Mouse (Mus musculus): ENCODE results near the gene Clp1. TPM values are rescaled to one million over a fixed set of nuclear protein-coding genes. Genes with fewer than 3 reads are reported as not detected.

Clp1 gene
- polyA plus RNA-seq, 1 experiment from 2014 or later = 45.9 TPM

- H3K36me3 ChIP-seq = no peaks in the 10 kb centered on the region
- no peaks in the 10 kb centered on the region for H3K9me3 ChIP-seq
- H3K27ac ChIP-seq (replicated peaks) = no peak overlapping the region
- 0% methylated on average over 2 of the region's 2 CpGs for WGBS
- H3K4me1 ChIP-seq = no peaks in the 10 kb centered on the region
- no peak overlapping the region for H3K4me3 ChIP-seq
- no peaks in the 10 kb centered on the region for H3K27me3 ChIP-seq
- no peak overlapping the region for H3K9ac ChIP-seq (replicated peaks)
- peak; percentile 40; the same call in 1 of the 2 replicates for ATAC-seq (ENCODE audit: low FRiP score, low read depth)
- H3K4me2 ChIP-seq (replicated peaks) = no peak overlapping the region
Observed at GRCm38 (mm10) chr2:84758542-84759127, 31.5 kb upstream of the Clp1 start.

GRCm38 (mm10) chr2:84757026-84757682 is 30.0 kb upstream of the Clp1 start:
- 59% methylated on average over 7 of the region's 7 CpGs for WGBS
- Histone ChIP-seq H3K27me3 (no peaks in the 10 kb centered on the region), H3K4me1 (no peaks in the 10 kb centered on the region), H3K9me3 (no peaks in the 10 kb centered on the region), H3K9ac (replicated peaks) (no peak overlapping the region), H3K4me2 (replicated peaks) (no peak overlapping the region), H3K4me3 (no peak overlapping the region), H3K36me3 (no peaks in the 10 kb centered on the region), H3K27ac (replicated peaks) (no peak overlapping the region)
- ATAC-seq (ENCODE audit: low FRiP score, low read depth) = no peak

- no peak for ATAC-seq (ENCODE audit: low FRiP score, low read depth)
- Histone ChIP-seq H3K9ac (replicated peaks) (no peak overlapping the region), H3K4me3 (no peak overlapping the region), H3K36me3 (no peaks in the 10 kb centered on the region), H3K27ac (replicated peaks) (no peak overlapping the region), H3K4me2 (replicated peaks) (no peak overlapping the region), H3K27me3 (no peaks in the 10 kb centered on the region), H3K4me1 (no peaks in the 10 kb centered on the region), H3K9me3 (no peaks in the 10 kb centered on the region)
- WGBS = 87% methylated on average over 5 of the region's 5 CpGs
Observed at GRCm38 (mm10) chr2:84756245-84756644, 29.1 kb upstream of the Clp1 start.

- Histone ChIP-seq H3K36me3 (no peaks in the 10 kb centered on the region), H3K4me2 (replicated peaks) (no peak overlapping the region), H3K9ac (replicated peaks) (no peak overlapping the region), H3K4me3 (no peak overlapping the region), H3K27ac (replicated peaks) (no peak overlapping the region), H3K4me1 (no peaks in the 10 kb centered on the region), H3K9me3 (no peaks in the 10 kb centered on the region), H3K27me3 (no peaks in the 10 kb centered on the region)
- no peak for ATAC-seq (ENCODE audit: low FRiP score, low read depth)
- WGBS = 80% methylated on average over 6 of the region's 6 CpGs
Observed at GRCm38 (mm10) chr2:84750115-84750514, 23.0 kb upstream of the Clp1 start.

- peak overlapping the region; percentile 90 for H3K4me3 ChIP-seq
- H3K4me2 ChIP-seq (replicated peaks) = peak overlapping the region; percentile 70
- peak overlapping the region; percentile 98 for H3K9ac ChIP-seq (replicated peaks)
- ATAC-seq (ENCODE audit: low FRiP score, low read depth) = peak; percentile 14
- H3K27ac ChIP-seq (replicated peaks) = peak overlapping the region; percentile 98
- WGBS = under 1% methylated on average over 10 of the region's 10 CpGs
- H3K9me3 ChIP-seq = no peaks in the 10 kb centered on the region
- H3K36me3 ChIP-seq = peaks cover 9% of the 10 kb centered on the region; the same call in 1 of the 2 replicates
- peaks cover 43% of the 10 kb centered on the region for H3K4me1 ChIP-seq
- H3K27me3 ChIP-seq = no peaks in the 10 kb centered on the region
Observed at GRCm38 (mm10) chr2:84744126-84744525, 17.0 kb upstream of the Clp1 start.

GRCm38 (mm10) chr2:84743561-84743960 is 16.4 kb upstream of the Clp1 start, which contains the start of gene Gm19426:
Gene Gm19426, minus strand, starts transcription at chr2:84743655.
- Histone ChIP-seq H3K27ac (replicated peaks) (peak within 1 kb of the TSS; percentile 98), H3K4me1 (peaks cover 49% of the 10 kb centered on the region), H3K4me3 (peak within 1 kb of the TSS; percentile 90), H3K4me2 (replicated peaks) (peak within 1 kb of the TSS; percentile 70), H3K27me3 (no peaks in the 10 kb centered on the region), H3K9me3 (no peaks in the 10 kb centered on the region), H3K9ac (replicated peaks) (peak within 1 kb of the TSS; percentile 98), H3K36me3 (peaks cover 9% of the 10 kb centered on the region; the same call in 1 of the 2 replicates)
- WGBS = under 1% methylated on average over 25 of the region's 25 CpGs
- peak; percentile 84 for ATAC-seq (ENCODE audit: low FRiP score, low read depth)

- H3K27ac ChIP-seq (replicated peaks) = peak overlapping the region; percentile 98
- H3K9ac ChIP-seq (replicated peaks) = peak overlapping the region; percentile 98
- no peaks in the 10 kb centered on the region for H3K27me3 ChIP-seq
- 0% methylated on average over 26 of the region's 26 CpGs for WGBS
- peak overlapping the region; percentile 70 for H3K4me2 ChIP-seq (replicated peaks)
- peak overlapping the region; percentile 90 for H3K4me3 ChIP-seq
- H3K9me3 ChIP-seq = no peaks in the 10 kb centered on the region
- H3K4me1 ChIP-seq = peaks cover 57% of the 10 kb centered on the region
- H3K36me3 ChIP-seq = peaks cover 9% of the 10 kb centered on the region; the same call in 1 of the 2 replicates
- ATAC-seq (ENCODE audit: low FRiP score, low read depth) = peak; percentile 88
Observed at GRCm38 (mm10) chr2:84742451-84743283, 15.5 kb upstream of the Clp1 start.

GRCm38 (mm10) chr2:84741841-84742450 is 14.8 kb upstream of the Clp1 start:
- WGBS = 0% methylated on average over 5 of the region's 5 CpGs
- Histone ChIP-seq H3K4me3 (peak overlapping the region; percentile 90), H3K9me3 (no peaks in the 10 kb centered on the region), H3K27me3 (no peaks in the 10 kb centered on the region), H3K9ac (replicated peaks) (peak overlapping the region; percentile 98), H3K36me3 (peaks cover 9% of the 10 kb centered on the region; the same call in 1 of the 2 replicates), H3K4me2 (replicated peaks) (peak overlapping the region; percentile 70), H3K27ac (replicated peaks) (peak overlapping the region; percentile 98), H3K4me1 (peaks cover 65% of the 10 kb centered on the region)
- ATAC-seq (ENCODE audit: low FRiP score, low read depth) = peak; percentile 1

GRCm38 (mm10) chr2:84740608-84741333 is 13.6 kb upstream of the Clp1 start:
- Histone ChIP-seq H3K9me3 (no peaks in the 10 kb centered on the region), H3K4me1 (peaks cover 76% of the 10 kb centered on the region), H3K4me2 (replicated peaks) (peak overlapping the region; percentile 70), H3K4me3 (peak overlapping the region; percentile 90), H3K9ac (replicated peaks) (peak overlapping the region; percentile 34; the same call in 1 of the 2 replicates), H3K36me3 (peaks cover 9% of the 10 kb centered on the region; the same call in 1 of the 2 replicates), H3K27ac (replicated peaks) (peak overlapping the region; percentile 98), H3K27me3 (no peaks in the 10 kb centered on the region)
- WGBS = 59% methylated on average over 15 of the region's 15 CpGs
- ATAC-seq (ENCODE audit: low FRiP score, low read depth) = no peak

- 2% methylated on average over 12 of the region's 12 CpGs for whole genome bisulfite sequencing
- Histone ChIP-seq H3K27me3 (no peaks in the 10 kb centered on the region), H3K27ac (replicated peaks) (peak overlapping the region; percentile 98), H3K4me3 (0 out of 2 replicates have a peak overlapping the region, but pooled peaks have one; percentile 11), H3K36me3 (peaks cover 9% of the 10 kb centered on the region; the same call in 1 of the 2 replicates), H3K4me2 (replicated peaks) (peak overlapping the region; percentile 65), H3K9ac (replicated peaks) (peak overlapping the region; percentile 32; the same call in 1 of the 2 replicates), H3K9me3 (no peaks in the 10 kb centered on the region), H3K4me1 (peaks cover 85% of the 10 kb centered on the region)
- no peak for ATAC-seq (ENCODE audit: low FRiP score, low read depth)
Observed at GRCm38 (mm10) chr2:84738271-84738911, 11.2 kb upstream of the Clp1 start.
